Mouse (Mus musculus) mature B cell (primary cell): ENCODE measurements around the gene Sgcd.
"Not testable (repeated sequence)": the region's sequence is repeated elsewhere in the genome, so short reads cannot be mapped to it uniquely, and the experiment has no call there.

Experiments used
- in situ Hi-C: fragments of 300-500 bp; cut with MboI; formaldehyde crosslinking; loops from 2 replicates; pipeline ENCODE4 v1.14.3; 2019

Sgcd gene

GRCm38 (mm10) chr11:47777226-47777915, 211.4 kb downstream of the Sgcd start:
- in situ Hi-C loops, result no loop called here

- in situ Hi-C loops, result no loop called here
These were observed 212.8 kb downstream of the Sgcd start for GRCm38 (mm10) chr11:47776019-47776418.

- in situ Hi-C loops, result no loop called here
These were observed 222.9 kb downstream of the Sgcd start for GRCm38 (mm10) chr11:47765859-47766258.

- in situ Hi-C loops, result not testable (repeated sequence)
These were observed 225.2 kb downstream of the Sgcd start for GRCm38 (mm10) chr11:47763569-47763968.

- in situ Hi-C loops, result no loop called here
These were observed 229.8 kb downstream of the Sgcd start for GRCm38 (mm10) chr11:47759015-47759414.

GRCm38 (mm10) chr11:47742806-47743205, 246.0 kb downstream of the Sgcd start:
- in situ Hi-C loops, result no loop called here

GRCm38 (mm10) chr11:47704930-47705787, 283.6 kb downstream of the Sgcd start:
- in situ Hi-C loops, result no loop called here

- in situ Hi-C loops, result no loop called here
These were observed 293.2 kb downstream of the Sgcd start for GRCm38 (mm10) chr11:47695611-47696010.

GRCm38 (mm10) chr11:47658135-47658534, 330.6 kb downstream of the Sgcd start:
- in situ Hi-C loops, result no loop called here

- in situ Hi-C loops, result no loop called here
These were observed 342.9 kb downstream of the Sgcd start for GRCm38 (mm10) chr11:47645911-47646310.

- in situ Hi-C loops, result no loop called here
These were observed 347.1 kb downstream of the Sgcd start for GRCm38 (mm10) chr11:47641567-47642259.

- in situ Hi-C loops, result no loop called here
These were observed 348.2 kb downstream of the Sgcd start for GRCm38 (mm10) chr11:47640556-47640955.

- in situ Hi-C loops, result no loop called here
These were observed 358.6 kb downstream of the Sgcd start for GRCm38 (mm10) chr11:47630186-47630585.

- in situ Hi-C loops, result no loop called here
These were observed 378.9 kb downstream of the Sgcd start for GRCm38 (mm10) chr11:47609892-47610291.

- in situ Hi-C loops, result no loop called here
These were observed 414.1 kb downstream of the Sgcd start for GRCm38 (mm10) chr11:47574635-47575034.

- in situ Hi-C loops, result no loop called here
These were observed 420.3 kb downstream of the Sgcd start for GRCm38 (mm10) chr11:47568488-47568887.

GRCm38 (mm10) chr11:47566156-47566555, 422.6 kb downstream of the Sgcd start:
- in situ Hi-C loops, result no loop called here

- in situ Hi-C loops, result no loop called here
These were observed 463.9 kb downstream of the Sgcd start for GRCm38 (mm10) chr11:47524845-47525244.

GRCm38 (mm10) chr11:47508047-47508446, 480.7 kb downstream of the Sgcd start:
- in situ Hi-C loops, result no loop called here

- in situ Hi-C loops, result not testable (repeated sequence)
These were observed 485.5 kb downstream of the Sgcd start for GRCm38 (mm10) chr11:47503236-47503635.

- in situ Hi-C loops, result no loop called here
These were observed 515.1 kb downstream of the Sgcd start for GRCm38 (mm10) chr11:47473493-47474230.

GRCm38 (mm10) chr11:47460700-47461099, 528.1 kb downstream of the Sgcd start:
- in situ Hi-C loops, result not testable (repeated sequence)
